Mouse (Mus musculus) layer of hippocampus, postnatal 10 days (tissue): Measurements from ENCODE around the gene Atp1a3. TPM values are rescaled to one million over a fixed set of nuclear protein-coding genes. Genes with fewer than 3 reads are reported as not detected.

Source experiments
- DNase-seq, 2 experiments: peaks; one replicate each; pipeline ENCODE4 v3.0.0; 2021; ENCODE audit warnings: low spot score in 2 of 2
- total RNA-seq, 2 experiments: library from RNA; stranded (reverse); gene quantifications; 2 replicates each; pipeline ENCODE4 v1.2.3; 2021

The Atp1a3 gene
- total RNA-seq, 2 experiments from 2014 or later: 1,908 to 2,310 TPM

DNA sequence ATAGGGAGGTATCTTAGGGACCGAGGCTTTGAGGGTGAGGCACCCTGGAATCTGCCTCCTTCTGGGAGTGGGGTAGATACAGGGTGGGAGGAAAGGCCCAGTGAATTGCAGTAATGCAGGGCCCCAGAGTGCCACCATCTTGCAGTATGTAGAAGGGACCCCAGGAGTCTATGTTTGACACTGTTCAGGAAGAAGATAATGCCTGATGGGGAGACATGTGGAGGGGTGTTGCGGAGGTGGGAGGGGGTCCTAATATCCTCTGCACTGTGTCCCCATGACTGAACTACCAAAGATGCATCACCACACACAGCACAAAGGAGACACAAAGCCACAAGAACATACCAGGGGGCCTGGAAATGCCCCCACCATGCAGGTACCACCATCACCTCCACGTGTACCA is 413 bp upstream of the Atp1a3 start:
- no peak for DNase-seq

GRCm38 (mm10) chr7:25004806-25005205 is 952 bp downstream of the Atp1a3 start:
- no peak for DNase-seq

GRCm38 (mm10) chr7:25003820-25004388 is 1.9 kb downstream of the Atp1a3 start:
- DNase-seq: no peak

- DNase-seq: no peak
These were observed 2.5 kb downstream of the Atp1a3 start for GRCm38 (mm10) chr7:25003291-25003690.

GRCm38 (mm10) chr7:25000711-25001110 is 5.0 kb downstream of the Atp1a3 start:
- DNase-seq: no peak

- DNase-seq: no peak
These were observed 5.5 kb downstream of the Atp1a3 start for GRCm38 (mm10) chr7:25000211-25000610.

- no peak for DNase-seq
These were observed 12.7 kb downstream of the Atp1a3 start for GRCm38 (mm10) chr7:24993081-24993480.

DNA sequence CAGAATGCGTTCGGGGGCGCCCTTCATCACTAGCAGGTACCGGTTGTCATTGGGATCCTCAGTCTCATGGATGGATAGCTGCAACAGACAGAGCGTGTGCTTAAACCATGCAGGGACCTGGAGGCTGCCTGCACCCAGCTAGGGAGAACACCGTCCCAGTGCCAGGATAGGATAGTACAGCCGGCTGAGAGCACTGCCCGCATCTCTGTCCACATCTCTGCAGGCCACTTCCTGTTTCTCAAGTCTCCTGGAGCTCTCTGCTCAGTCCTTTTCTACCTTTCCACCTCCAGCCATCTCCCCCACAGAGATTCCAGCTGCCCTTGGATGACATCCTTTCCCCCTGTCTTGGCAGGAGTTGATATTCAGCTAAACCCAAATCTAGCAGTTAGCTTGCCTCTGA is 15.3 kb downstream of the Atp1a3 start:
- DNase-seq: no peak

GRCm38 (mm10) chr7:24987941-24988340 is 17.8 kb downstream of the Atp1a3 start:
- no peak for DNase-seq

GRCm38 (mm10) chr7:24985799-24986198 is 20.0 kb downstream of the Atp1a3 start:
- DNase-seq: no peak

- no peak for DNase-seq
These were observed 21.5 kb downstream of the Atp1a3 start for GRCm38 (mm10) chr7:24984307-24984706.

DNA sequence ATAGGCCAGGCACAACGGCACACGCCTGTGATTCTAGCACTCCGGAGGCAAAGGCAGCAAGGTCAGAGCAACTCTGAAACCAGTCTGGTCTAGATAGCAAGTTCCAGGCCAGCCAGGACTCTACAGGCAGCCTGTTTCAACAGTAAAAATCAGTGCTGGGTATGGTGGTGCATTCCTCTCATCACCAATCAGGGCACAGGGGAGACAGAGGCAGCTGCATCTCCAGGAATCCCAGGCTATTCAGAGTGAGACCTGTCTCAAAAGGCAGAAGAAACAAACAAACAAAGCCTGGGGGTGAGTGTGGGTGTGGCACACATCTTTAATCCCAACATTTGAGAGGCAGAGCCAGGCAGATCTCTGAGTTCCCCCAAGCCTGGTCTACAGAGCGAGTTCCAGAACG is 22.4 kb downstream of the Atp1a3 start:
- DNase-seq: no peak

DNA sequence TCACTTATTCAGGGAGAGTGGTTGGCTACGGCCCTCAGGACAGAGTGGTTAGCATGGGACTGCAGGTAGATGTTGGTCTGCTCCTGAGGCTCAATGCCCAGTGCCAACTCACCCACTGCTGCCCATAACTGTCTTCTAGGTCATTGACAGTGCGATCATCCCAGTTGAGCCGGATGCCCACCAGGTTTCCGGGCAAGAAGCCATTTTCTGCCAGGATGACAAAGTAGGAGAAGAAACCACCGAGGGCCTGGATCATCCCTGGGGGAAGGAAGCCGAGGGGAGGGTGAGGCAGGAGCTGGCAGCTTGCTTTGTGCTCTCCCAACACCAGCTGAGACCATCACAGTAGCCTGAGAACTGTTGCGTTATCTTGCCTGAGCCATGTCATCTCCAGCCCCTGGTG is 25.3 kb downstream of the Atp1a3 start:
- no peak for DNase-seq

DNA sequence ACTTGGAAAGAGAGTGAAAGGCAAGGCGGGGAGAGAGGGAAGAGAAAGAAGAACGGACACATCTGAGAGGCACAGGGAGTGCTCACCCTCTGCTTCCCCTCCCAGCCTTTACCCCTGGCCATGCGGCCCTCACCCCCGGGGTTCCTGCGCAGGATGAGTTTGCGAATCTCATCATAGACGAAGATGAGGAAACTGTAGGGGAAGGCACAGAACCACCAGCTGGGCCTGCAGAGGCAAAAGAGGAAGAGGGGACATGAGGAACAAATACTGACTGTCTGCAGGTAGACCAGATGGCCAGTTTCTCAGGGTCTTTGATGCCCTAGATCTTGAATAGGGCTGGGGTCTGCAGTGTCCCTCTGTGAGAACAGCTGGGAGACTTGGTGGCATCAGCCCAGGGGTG is 27.0 kb downstream of the Atp1a3 start:
- no peak for DNase-seq

DNA sequence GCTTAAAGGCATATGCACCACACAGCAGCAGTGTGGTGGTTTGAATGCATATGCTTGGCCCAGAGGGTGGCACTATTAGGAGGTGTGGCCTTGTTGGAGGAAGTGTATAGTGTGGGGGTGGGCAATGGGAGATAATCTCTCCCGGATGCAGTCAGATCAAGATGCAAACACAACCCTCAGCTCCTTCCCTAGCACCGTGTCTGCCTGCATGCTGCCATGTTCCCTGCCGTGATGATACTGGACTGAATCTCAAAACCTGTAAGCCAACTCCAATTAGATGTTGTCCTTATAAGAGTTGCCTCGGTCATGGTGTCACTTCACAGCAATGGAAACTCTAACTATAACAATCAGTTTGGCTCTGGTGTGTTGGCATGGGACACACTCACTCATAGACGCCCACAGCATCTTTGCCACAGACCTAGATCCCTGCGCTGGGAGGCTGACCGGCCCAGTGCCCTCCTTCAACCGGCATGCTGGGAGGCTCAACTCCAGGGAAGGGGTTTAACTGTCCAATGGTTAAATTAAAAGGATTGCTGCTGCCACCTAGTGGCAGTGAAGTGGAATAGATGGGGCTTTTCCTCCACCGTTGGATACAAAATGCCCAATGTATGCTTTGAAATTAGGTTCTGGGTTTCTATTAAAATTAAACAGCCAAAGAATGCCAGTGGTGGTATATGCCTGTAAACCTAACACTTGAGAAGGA is 30.7 kb downstream of the Atp1a3 start:
- DNase-seq: peak; percentile 42 to 56

- no peak for DNase-seq
These were observed 31.9 kb downstream of the Atp1a3 start for GRCm38 (mm10) chr7:24973902-24974301.

GRCm38 (mm10) chr7:24973208-24973607 is 32.5 kb downstream of the Atp1a3 start:
- no peak for DNase-seq

DNA sequence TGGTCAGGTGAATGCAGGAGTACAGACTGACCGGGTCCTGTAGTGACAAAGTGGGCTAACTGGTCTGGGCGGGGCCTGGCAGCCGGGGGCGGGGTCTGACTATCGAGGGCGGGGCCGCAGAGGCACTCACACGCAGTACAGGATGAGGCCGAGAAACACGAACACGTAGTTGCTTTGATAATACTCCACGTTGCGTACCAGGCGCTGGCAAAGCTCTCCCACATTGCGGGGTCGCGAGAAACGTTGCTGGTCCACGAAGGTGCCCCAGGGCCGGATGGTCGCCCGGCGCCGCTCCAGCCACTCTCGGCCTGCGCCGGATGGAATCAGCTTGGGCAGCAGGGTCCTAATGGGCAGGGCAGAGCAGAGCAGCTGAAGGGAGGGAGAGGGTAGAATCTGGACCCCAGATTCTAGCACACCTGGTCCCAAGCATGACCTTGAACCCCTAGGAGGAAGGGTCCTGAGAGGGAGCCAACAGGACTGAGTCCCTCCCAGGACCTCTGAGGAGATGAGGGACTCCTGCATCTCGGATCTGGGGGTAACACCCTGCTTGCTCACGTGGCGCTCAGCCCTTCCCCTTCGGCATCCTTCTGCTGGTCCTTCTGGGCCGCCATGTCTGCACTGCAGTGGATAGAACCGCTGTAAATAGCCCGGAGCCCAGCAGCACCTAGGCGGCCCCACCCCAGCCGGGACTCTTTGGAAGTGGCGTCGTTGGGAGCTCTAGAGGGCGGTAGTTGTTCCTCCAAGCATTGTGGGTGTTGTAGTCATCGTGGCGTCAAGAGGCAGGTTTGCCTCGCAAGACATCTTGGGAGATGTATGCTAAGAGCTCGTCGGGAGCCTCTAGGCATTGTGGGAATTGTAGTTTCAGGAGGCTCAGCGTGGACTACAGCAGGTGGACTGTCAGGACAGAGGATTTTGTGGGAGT is 33.5 kb downstream of the Atp1a3 start, which contains the start of gene Rabac1:
TSS of gene Rabac1 (minus strand) at position 783 of the 922 bp plus-strand sequence.
- peak; percentile 84 to 89 for DNase-seq

- peak; percentile 62 to 63 for DNase-seq
These were observed 34.3 kb downstream of the Atp1a3 start for GRCm38 (mm10) chr7:24971261-24971971.

DNA sequence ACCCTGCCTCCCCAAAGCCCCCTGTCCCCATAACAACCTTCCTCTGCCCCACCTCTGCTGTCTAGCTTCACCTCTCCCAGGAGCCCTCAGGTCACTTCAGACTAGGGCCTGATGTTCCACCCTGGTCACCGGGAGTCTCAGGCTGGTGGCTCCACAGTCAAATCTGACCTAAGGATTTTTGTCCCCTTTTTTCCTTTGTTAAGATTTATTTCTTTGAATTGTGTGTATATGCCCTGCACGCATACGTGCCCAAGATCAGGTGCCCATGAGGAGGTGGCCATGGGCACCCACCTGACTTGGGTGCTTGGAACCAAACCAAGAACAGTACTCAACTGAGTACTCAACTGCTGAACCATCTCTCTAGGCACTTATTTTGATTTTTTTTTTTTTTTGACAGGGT is 35.4 kb downstream of the Atp1a3 start:
- no peak for DNase-seq

- DNase-seq: peak in 1 of 2 experiments; percentile 54
These were observed 36.0 kb downstream of the Atp1a3 start for GRCm38 (mm10) chr7:24969805-24970204.
